Mouse (Mus musculus) retina, embryonic 14.5 days (tissue): ENCODE data around the gene Cdh13.

ENCODE experiments used
- DNase-seq: peaks from one replicate; pipeline ENCODE4 v3.0.0-alpha.2; 2015; ENCODE audit warnings: low spot score

The Cdh13 gene

DNA sequence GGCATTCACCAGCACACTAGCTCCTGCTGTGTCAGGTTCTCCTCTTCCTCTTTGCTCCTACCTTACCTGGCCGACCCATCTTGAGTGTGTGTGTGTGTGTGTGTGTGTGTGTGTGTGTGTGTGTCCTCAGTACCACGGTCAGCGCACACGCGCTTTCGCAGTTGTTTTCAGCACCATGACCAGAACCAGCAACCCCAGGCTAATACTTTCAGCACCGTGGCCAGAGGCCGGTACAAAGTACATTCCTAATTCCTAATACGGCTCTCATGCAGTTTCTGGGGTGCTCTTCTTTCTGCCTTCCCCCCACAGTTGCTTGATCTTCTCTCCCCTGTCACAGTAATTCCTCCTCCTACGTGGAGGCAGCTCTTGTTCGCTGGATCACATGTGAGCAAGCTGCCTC is 975.1 kb downstream of the Cdh13 start:
- peak; percentile 39 for DNase-seq

DNA sequence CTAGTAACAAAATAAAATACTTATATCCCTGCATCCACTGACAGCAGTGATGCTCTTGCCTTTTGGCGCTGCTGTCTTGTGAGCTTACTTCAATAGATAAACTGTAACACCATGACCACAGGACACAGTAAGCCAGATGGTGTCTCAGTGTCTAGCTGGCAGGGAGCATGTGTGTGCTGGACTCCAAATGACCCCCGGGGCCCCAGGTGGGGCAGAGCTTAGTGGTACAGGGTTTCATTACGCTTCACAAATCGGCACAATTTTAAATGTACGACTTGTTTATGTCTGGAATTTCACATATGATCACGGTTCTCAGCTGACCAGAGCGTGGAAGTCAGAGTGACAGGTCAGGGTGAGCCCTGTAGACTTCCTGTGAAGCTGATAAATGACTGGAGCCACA is 980.2 kb downstream of the Cdh13 start:
- DNase-seq = no peak

DNA sequence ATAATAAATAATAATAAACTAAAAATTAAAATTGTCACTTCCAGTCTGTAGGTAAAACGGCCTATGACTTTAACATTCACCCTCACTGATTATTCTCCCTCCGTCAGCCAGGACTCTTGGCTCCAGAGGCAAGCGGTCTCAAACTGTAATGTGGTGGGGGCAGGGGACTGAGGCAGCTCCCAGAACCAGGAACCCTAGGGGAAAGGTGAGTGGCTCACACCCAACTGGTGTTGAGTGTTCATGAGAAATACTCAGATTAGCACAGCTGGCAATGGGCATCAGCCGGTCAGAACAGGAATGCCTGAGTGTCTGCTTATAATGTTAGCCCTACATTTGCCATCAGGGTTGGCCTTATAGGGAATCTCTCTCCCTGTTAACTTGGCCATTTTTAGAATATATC is 982.8 kb downstream of the Cdh13 start:
- no peak for DNase-seq

DNA sequence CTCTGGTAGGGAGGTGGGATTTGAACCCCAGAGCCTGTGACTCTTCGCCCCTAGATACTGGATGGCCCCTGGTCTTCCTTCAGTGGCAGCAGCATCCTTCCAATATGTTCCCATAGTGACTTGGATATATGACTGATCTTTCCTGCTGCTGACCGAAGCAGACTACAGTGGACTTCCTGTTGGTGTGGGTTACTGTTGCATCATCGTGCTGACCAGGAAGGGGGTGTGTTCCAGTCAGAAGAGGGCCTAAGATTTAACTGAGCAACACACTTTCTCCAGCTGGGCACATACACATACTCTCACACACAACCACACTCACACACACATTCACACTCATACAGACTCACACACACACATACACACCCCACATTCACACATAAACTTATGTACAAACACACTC is 986.0 kb downstream of the Cdh13 start:
- DNase-seq = no peak

DNA sequence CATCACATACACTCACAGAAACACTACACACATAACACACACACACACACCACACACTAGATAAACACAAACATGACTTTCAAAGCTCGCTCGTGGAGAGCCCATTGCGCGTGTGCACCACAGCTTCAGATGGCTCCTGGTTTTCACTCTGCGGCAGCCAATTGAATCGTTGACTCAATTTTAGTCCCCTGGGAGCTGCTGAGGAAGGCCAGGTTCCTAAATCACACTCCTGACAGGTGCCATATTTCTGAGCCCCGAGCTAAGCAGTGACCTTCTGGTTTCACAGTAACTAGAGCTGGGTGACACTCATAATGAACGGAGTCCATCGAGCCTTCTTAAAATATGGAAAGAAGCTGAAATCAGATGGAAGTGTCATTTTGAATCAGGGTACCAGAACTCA is 986.8 kb downstream of the Cdh13 start:
- DNase-seq = no peak

DNA sequence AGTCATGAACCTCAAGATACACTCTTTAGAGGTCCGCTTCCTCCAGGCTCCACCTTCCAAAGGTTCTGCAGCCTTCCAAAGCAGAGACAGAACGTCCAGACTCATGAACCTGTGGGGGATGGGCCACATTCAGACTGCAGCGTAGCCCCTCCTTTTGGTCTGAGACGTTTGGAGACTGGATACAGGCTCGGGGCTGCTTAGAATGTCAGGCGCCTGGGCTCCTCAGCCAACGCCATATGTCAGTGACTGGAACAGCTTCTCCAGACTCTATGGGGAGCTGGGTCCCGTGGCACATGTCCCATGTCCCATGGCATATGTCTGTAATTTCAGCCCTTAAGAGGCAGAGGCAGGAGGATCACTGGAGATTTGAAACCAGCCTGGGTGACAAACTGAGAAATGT is 989.4 kb downstream of the Cdh13 start:
- DNase-seq = no peak

DNA sequence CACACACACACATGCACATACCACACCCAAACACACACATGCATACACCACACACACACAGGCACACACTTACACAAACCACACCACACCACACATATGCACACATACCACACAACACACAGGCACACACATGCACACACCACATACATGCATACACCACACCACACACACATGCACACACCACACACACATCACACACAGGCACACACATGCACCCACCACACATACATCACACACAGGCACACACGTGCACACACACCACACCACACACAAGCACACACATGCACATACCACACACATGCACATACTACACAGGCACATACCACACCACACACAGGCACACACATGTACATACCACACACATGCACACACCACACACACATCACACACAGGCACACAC is 991.9 kb downstream of the Cdh13 start:
- DNase-seq = no peak

DNA sequence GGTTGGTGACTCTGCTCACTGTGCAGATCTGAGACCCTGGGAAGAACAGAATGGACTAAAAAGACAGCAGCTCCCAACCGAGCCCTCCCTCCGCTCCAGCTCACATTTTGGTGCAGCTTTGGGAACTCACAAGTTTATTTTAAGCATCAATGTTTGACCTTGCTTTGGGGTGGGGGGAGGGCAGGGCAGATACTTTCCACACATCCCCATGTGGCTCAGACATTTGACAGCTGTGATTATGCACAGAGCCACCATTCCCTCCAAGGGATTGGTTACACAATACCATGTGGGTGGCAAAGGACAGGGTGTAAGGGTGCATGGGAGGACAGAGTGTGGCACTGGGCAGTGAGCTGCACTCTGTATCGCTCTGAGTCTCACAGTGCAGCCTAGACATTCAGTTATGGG is 993.5 kb downstream of the Cdh13 start:
- DNase-seq = no peak

DNA sequence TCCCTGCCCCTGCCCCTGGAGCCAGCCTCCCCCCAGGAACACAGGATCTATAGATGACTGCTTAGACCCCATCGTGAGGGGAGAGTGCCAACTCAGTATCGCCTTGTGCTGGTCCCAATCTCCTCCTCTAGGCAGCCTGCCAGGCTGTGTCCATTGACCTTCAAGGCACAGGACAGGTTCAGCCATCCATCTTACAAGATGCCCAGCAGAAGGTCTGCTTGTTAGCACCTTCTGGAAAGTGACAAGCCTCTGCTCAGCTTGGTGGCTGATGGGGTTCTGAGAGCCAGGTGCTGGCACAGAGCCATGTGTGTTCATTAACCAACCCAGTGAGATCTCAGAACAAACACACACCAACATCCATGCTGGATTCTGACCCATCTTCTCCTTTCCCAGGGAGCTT is 998.2 kb downstream of the Cdh13 start:
- no peak for DNase-seq

DNA sequence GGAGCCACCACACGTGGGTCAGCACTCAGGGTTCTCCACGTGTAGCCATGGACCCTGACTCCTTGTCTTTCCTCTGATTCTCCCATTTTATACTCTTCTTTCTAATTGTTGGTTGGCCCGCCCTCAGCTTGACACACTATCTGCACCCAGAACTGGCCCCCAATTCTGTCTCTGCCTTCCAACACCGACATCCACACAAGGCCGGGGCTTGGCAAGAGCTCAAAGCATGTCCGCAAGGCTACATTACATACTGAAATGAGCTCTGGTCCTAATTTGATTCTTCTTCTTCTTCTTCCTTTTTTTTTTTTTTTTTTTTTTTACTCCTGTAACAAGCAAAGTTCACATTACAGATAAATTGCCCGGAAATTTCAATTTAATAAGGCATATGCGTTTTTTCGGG is 1001.0 kb downstream of the Cdh13 start:
- DNase-seq = no peak

DNA sequence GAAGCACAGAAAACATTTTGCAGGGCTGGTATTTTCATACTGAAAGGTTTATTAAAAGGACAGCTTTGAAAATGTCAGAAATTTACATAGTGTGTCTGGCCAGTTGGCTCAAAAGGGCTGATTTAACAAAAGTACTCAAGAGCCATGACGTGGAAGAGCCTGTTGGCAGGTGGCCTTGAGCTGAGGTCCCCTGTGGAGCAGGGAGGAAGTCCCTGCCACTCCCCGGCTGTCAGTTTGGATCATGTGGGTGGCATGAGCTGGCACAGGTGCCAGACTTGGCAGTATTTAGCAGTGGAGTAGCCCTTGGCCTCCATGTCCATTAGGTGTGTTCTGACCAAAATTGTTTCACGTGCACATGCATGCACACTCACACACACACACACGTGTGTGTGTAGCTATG is 1001.4 kb downstream of the Cdh13 start:
- no peak for DNase-seq

DNA sequence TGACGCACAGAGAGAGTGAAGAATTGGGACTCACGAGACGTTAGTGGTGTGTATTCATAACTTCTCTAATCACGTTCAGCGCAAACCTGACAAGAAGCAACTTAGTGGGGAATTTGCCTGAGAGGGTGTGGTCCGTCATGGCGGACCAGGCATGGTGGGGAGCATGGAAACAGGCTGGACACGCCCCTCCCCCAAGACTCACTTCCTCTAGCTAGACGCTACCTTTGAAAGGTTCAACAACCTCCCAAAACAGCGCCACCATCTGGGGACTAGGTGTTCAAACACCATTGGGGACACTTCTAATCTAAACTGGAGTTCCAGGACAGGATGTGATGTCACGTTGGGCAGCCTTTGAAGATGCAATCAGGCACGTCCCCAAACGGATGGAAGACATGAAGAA is 1011.9 kb downstream of the Cdh13 start:
- peak; percentile 4 for DNase-seq

DNA sequence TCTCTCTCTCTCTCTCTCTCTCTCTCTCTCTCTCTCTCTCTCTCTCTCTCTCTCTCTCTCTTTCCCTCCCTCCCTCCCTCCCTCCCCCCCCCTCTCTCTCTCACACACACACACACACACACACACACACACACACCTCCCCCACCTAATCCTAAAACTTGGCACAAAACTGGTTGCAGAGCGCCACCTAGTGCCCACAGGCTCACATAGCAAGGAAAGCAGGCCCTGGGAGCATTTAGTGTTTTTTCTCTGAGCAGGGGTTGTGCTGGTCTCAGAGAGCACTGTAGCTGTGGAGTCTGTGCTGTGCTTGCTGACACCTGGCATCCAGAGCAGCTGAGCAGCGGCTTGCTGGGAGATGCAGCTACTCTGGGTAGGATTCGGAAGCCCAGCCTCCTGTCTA is 1014.2 kb downstream of the Cdh13 start:
- DNase-seq = peak; percentile 55

DNA sequence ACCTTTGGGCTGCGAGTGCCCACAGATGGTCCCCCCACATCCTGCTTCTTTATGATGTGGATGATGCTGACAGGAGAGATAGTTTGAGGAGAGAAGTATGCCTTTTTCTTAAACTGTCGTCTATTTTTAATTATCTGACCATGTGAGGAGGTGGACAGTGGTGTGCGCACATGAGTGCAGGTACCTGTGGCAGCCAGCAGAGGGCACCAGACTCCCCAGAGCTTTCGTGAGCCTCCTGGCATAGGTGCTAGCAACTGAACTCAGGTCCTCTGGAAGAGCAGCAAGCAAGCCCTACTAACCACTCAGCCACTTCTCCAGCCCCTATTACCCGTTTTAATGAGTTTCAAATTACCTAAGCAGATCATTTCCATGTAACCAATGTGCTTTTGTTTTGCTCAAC is 1016.8 kb downstream of the Cdh13 start:
- no peak for DNase-seq

DNA sequence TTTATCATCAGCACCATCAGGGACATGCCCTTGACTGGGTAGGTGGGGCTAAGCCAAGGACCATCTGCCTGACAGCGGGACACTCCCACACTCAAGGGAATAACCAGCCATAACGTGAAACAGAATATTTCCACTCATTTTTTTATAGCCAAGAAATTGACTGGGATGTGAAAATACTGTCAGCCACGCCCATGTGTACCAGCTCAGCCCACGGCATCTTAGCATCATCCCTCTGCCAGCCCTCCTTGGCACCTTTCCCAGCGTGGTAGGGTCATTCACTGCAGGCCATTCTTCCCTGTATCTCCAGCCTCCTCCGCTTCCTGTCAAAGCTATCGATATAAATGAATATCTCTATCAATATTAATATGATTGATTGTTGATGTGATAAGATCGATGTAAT is 1020.7 kb downstream of the Cdh13 start:
- no peak for DNase-seq

DNA sequence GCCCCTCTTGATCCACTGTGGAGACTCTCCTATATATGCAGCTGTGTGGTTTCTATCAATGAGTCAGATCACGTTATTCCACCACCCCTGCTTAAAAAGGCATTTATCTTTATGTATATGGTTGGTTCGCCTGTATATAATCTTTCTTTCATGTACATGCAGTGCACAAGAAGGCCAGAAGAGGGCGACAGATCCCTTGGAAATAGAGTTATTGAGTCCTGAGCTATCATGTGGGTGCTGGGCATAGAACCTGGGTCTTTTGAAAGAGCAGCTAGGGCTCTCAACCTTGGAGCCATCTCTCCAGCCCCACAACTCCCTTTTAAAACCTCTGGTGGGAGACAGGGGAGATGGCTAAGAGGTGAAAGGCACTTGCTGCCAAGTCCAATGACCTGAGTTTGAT is 1027.9 kb downstream of the Cdh13 start:
- DNase-seq = peak; percentile 42

DNA sequence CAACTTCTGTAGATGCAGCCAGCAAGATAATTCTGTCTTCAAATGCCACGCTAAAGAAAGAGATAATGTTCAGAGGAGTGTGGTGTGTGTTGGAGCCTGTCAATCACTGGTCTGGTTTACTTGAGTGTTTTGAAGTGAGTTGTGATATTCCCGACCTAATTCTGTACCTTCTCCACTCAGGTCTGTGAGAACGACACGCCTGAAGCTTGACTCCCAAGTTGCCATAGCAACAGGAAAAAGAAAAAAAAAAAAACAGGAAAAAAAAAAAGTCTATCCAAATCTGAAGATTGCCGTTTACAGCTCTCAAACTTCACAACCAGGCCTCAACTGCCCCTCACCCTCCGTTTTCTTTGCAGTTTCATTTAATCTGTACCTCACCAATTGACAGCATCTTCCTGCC is 1039.7 kb downstream of the Cdh13 start:
- no peak for DNase-seq

DNA sequence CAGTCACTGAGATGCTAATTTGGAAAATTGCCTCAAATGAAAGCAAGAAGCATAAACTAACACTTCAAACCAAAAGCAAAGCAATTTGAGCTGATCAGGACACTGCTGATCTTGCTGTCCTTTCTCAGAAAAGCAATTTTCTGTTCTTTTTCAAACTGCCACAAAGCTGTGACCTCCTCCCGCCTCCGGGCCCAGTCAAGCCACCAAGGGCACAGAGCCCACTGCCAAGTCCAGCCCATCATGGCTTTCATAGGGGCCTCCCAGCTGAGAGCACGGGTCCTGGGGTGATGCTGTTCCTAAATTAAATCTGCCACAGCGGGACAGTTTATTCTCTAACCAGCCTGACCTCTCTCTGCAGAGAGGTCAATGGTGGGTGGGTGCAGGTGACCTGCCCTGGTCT is 1056.0 kb downstream of the Cdh13 start:
- no peak for DNase-seq

DNA sequence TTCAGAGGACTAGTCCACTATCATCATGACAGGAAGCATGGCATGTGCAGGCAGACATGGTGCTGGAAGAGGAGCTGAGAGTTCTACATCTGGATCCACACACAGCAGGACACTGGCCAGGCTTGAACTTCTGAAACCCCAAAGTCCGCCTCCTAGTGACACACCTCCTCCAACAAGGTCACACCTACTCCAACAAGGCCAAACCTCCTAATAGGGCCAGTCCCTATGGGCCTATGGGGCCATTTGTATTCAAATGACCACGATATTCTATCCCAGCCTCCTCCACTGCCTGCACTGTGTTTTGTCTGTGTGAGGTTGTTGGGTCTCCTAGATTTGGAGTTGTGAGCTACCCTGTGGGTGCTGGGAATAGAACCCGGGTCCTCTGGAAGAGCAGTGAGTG is 1060.1 kb downstream of the Cdh13 start:
- DNase-seq = no peak

DNA sequence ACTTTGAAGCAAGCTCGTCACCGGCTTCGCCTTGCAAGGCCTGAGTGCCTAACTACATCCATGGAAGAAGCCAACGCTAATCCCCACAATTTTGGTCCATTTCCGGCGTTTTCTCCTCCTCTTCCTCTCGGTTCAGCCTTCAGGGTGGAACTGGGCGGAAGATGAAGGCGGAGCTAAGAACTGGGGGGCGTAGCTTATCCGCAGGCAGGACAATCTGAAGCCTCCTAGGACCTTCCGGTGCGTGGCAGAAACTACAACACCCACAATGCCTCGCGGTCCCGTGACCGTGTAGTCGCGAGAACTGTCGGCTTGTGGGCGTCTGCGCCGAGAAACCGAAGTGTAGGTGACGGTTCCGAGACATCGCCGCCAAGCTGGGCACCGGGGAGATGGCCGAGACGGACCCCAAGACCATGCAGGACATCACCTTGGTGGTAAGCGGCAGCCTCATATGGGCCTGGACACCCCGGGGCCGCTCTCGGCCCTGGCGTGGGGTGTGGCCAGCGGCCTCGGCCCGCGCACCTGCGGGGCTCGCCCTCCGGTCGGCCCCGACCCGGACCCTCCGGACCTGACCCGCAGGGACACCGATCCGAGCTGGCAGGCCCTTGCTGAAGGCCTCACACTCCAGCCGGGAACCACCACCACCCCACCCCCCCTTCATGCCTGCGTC is 1060.8 kb downstream of the Cdh13 start, which contains the start of gene Hsbp1:
Hsbp1 (plus strand) TSS at position 299 of the 667 bp plus-strand sequence.
- peak; percentile 98 for DNase-seq

DNA sequence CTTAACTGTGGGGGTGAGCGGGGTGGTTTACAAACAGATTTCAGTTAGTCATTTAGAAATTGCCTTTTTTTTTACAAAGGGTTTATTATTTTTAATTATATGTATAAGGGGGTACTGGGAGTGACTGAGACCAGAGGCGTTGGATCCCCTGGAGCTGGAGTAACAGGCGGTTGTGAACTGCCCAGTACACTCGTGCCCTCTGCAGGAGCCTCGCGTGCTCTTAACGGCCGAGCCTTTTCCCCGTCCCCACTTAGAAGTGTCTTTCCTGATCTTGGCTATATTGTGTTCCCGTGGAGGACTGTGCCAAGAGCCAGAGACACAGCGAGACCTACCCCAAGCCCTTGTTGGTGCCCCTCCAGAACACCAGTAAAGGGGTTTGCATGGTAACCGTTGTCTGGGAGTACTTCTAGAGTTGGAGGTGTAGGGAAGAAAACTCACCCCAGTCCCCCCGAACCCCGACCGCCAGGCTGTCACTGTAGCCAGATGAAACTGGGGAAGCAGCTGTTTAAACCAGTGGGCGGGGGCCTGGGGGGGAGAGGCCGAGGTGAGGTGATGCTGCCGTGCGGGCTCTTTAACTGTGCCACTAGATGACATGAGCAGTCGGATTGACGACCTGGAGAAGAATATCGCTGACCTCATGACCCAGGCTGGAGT is 1061.6 kb downstream of the Cdh13 start:
- peak; percentile 10 for DNase-seq

DNA sequence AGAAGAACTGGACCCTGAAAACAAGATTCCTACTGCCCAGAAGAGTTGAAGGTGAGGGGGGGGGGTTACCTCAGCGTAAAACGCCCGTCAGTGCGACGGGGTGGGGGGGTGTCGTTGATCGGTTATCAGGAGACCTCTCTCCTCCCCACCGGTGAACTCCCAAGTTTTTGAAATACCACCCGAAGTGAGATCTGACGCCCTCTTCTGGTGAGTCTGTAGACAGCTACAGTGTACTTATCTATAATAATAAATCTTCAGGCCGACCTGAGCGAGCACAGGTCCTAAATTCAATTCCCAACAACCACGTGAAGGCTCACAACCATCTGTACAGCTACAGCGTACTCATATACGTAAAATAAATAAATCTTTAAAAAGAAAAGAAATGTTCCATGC is 1062.1 kb downstream of the Cdh13 start:
- DNase-seq = no peak

DNA sequence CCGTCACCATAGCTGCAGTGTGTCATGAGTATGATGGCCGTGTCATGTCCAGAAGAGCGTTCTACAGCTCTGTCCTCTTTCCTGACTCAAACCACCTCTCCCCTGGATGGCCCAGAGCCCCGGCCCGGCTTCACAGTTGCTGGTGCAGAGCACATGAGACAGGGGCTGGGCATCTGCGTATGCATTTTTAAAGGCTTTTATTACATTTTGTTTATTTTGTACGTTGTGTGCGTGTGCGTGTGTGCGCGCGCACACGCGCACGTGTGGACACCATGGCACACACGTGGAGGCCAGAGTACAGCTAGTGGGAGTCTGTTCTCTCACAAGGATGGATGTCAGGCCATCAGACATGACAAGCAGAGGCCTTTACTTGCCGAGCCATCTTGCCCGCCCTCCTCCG is 1068.1 kb downstream of the Cdh13 start:
- DNase-seq = no peak

DNA sequence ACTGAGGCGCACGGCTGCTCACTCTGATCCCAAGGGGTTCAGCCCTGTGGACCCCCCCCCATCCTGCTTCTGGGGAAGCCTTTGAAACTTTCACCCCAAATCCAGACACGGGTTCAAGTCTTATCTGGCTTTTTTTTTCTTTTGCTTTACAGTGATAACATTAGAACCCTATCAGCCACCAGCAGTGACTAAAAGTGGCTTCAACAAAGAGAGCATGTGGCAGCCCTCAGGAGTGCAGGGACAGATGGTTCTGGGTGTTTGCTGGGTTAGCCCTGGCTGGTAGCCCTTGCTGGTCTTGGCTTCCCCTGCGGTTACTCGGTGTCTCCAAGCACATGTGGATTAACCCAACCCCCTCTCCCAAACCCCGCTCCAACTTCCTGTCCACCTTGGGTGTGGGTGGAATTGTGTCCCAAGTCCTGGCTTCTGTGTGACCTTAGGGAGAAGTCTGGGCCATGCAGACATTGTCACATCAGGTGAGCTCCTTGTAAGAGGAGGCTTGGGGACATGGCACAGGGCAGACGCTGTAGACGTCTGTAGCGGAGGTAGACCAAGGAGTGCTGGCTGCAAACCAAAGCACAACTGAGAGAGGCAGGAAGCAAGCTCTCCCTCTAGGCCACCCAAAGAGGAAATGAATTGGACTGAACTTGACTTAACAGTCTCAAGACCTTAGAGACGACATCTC is 1069.6 kb downstream of the Cdh13 start:
- DNase-seq = no peak
